Mouse (Mus musculus) cerebellum, adult 9-10 months (tissue): Measurements from ENCODE around the gene Nos2.
A peak's percentile ranks its signal among the peaks of the same experiment; 100 is the strongest.

Source experiments
- DNase-seq: peaks from one replicate; pipeline ENCODE4 v3.0.0; 2022

The Nos2 gene

DNA sequence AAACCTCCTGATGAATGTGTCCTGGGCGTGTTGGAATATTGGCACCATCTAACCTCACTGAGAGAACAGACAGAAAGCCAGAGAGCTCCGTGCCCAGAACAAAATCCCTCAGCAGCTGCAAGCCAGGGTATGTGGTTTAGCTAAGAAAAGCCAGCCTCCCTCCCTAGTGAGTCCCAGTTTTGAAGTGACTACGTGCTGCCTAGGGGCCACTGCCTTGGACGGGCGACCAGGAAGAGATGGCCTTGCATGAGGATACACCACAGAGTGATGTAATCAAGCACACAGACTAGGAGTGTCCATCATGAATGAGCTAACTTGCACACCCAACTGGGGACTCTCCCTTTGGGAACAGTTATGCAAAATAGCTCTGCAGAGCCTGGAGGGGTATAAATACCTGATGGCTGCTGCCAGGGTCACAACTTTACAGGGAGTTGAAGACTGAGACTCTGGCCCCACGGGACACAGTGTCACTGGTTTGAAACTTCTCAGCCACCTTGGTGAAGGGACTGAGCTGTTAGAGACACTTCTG is at the start of gene Nos2:
Gene Nos2, plus strand, starts transcription at position 377 of the 529 bp plus-strand sequence.
- no peak for DNase-seq

DNA sequence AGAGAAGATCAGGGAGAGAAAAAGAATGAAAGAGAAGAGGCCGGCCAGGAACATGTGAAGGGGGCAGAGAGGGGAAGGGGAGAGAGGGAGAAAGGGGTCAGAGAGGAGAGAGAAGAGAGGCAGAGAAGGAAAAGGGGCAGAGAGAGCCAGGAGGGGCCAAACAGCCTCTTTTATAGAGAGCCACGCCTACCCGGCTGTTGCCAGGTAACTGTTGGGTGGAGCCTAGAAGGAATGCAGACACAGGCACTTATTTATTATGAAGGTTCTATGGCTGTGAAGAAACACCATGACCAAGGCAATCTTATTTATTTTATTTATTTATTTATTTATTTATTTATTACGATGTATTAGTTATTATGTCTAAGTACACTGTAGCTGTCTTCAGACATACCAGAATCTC is 49.7 kb upstream of the Nos2 start:
- DNase-seq, result no peak

DNA sequence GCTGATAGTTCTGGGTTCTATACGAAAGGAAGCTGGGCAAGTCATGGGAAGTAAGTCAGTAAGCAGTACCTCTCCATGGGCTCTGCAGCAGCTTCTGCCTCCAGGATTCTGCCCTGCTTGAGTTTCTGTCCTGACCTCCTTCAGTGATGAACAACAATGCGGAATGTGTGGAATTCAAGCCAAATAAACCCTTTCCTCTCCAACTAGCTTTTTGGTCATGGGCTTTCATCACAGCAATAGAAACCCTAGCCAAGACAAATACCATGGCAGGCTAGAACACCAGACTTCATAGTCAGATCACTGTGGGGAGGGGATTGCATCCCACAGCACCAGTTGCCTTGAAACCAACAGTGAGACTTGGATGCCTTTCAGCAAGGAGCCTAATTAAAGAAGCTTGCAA is 47.8 kb upstream of the Nos2 start:
- no peak for DNase-seq

DNA sequence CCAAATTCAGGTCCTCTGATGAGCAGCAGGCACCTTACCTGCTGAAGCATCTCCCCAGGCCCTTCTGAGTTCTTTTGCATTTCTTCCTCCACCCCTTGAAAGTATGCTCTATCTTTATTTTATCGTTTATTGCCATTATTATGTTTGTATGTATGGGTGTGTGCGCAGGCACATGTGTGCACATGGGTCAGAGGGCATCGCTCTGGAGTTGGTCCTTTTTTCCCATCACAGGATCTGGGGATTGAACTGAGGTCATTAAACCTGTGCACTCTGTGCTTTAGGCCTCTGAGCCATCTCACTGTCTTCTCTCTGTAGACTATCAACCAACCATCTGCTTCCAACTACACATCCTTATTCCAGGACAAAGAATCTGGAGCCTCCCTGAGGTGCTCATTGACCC is 40.9 kb upstream of the Nos2 start:
- no peak for DNase-seq

DNA sequence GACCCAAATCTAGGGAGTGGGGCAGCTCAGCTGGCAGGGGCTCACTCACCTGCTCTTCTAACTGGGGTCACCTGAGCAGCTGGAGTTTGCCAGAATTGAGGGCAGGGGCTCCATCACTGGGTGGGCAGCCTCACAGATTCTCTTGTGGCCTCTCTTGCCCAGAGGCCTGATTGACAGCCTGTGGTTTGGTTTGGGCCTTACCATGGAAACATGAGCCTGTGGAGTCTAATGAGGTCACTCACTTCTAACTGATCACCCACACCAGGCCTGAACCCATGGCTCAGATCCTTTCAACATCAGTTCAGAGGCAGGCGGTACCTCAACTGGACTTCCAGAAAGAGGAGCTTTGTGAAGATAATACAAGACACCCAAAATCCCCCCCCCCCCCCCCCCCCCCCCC is 33.9 kb upstream of the Nos2 start:
- DNase-seq, result no peak

DNA sequence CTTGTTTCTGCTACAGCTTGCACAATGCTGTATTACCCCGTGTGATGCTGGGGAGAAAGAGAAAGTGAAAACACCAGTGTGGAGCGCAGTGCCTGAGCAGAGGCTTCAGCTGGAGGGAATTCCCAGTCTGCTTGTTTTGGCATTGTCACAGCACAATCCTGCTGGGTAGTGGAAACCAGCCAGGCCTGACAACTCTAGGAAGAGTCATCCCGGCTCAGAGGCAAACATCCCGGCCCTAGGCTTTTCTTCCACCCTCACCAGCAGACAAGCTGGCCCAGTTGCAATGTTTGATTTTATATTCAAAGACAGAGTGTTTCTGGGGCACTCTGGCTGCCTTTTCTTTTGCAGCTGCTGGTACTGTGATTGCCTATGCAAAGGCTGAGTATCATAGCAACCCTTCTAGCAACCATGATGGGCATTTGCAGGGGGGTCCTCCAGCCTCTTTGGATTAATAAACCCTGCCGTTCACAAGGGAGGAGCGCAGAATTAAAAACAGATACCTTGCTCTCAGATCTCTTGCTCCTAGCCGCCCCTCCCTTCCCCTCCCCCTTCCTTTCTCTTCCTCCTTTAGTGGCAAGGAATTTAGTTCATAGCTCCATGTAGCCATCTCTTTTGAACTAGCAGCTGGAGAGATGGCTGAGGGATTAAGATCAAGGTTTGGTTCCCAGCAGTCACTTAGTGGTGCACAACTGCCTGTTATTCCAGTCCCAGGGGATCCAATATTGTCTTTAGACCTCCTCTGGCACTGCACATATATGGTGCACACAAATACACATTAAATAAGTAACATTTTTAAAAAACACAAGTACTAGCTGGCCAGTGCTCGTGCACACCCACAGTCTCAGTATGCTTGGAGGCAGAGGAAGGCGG is 33.2 kb upstream of the Nos2 start:
- DNase-seq, result peak; percentile 71

DNA sequence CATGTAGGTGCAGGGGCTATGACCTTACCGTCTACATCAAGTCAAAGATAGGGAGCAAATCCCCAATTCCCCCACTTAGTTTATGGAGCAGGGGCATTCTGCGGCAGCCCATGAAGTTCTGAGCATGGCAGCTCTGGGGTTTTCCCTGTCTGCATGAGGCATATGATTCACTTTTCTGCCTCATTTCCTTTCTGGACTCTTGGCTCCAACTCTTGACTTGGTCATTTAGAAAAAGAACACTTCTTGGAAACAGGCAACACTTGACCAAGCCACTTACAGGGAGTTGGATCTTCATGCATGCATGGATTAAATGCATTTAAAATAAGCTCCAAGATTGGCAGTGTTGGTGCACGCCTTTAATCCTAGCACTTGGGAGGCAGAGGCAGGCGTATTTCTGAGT is 31.4 kb upstream of the Nos2 start:
- no peak for DNase-seq

DNA sequence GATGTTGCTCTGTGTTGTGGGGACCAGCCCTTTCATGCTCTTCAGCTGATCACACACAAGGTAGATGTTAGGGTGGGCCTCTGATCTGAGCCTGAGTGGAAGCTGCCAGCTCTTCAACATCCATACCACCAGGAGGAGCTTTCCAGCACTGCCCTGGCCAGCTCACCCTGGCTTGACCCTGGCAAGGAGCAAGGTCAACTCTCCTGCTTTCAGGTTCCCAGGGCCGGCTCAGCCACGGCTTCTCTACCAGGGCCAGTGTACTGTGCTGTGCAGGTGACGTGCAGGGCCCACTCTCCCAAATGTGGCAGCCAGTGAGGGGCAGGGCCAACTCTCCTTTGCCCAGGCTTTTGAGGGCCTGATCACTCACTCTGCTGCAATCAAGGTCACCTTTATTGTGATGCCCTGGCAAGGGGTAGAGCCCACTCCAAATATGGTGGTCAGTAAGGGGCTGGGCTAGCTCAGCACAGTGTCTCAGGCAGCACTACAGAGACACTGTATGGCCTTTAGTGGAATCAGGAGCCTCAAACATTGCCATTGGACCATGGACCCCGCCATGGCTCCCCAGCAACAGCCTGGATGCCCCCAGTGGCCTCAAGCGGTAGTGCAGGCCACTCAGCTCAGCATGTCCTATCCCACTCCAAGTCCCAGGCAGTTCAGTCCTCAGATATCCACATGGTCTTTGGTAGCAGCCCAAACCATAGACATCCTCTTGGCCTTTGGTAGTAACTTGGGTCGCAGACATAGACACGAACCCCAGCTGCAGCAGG is 24.0 kb upstream of the Nos2 start:
- no peak for DNase-seq

DNA sequence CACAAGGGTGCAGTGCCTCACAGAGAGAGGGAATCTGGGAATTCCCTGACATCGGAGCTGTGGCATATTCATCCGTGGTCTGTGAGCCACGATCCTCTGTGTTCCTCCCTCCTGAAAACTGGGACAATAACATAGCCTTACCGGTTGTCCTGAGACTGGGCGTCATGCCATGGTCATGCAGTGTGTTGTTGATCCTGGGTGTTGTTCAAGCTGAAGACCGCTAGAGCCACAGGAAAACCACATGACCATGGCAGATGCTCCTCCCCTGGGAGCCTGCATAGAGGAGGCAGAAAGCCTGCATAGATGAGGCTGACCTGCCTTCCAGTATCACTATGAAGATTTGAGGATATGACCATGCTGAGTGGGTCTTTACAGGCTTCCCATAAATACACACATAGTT is 5.1 kb upstream of the Nos2 start:
- no peak for DNase-seq

DNA sequence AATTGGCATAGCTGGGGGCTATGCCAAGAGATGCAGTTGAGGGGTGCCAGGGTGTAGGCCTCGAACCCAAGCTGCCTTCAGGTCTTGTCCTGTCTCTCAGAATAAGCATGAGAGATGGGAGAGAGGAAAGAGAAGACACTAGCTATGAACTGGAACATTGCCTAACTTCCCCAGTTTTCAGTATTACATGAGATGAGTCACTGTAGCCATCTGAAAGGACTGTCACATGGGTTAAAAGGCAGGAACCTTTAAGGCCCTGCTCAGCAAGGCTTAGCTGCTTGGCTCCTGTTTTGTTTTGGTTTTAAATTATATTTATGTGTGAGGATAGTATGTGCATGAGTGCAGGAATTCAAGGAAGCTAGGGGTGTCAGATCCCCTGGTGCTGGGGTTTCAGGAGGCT is 4.2 kb upstream of the Nos2 start:
- DNase-seq, result no peak

DNA sequence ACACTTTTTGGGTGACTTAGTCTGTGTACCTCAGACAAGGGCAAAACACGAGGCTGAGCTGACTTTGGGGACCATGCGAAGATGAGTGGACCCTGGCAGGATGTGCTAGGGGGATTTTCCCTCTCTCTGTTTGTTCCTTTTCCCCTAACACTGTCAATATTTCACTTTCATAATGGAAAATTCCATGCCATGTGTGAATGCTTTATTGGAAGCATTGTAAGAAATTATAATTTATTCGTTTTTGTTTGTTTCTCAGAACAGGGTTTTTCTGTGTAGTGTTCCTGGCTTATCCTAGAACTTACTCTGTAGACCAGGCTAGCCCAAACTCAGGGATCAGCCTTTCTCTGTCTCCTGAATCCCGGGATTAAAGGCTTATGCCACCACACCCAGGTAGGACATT is 842 bp upstream of the Nos2 start:
- no peak for DNase-seq

DNA sequence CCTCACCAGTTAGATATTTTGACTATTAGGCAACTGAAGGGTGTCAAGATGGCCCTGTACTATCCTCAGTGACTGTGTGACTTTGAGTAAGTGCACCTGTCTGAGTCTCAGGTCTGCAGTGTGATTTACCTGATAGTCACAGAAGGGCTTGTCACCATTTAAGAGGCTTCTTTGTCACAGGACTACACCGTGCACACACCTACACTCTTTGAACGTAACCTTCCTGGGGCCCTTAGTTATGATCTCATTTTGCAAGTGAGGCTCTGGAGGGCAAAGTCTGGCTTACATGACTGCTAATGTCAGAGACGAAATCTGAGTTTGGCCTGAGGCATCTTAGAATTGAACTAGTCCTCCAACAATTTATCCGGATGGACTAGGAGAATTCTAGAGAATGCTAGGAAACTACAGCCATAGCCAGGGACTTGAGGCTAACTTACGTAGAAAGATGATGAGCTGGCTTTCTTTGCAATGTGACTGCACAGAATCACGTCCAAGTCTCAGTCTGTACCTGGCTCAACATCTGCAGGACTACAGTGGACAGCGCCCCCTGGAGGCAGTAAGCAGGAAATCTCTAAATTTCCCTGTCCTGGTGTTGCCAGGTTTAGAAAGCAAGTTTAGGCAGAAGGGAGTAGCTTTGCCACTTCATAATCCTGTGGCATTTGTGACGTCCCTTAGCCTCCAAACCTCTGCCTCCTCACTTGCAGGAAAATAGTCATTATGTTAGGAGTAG is 2.3 kb downstream of the Nos2 start:
- DNase-seq, result peak; percentile 15

DNA sequence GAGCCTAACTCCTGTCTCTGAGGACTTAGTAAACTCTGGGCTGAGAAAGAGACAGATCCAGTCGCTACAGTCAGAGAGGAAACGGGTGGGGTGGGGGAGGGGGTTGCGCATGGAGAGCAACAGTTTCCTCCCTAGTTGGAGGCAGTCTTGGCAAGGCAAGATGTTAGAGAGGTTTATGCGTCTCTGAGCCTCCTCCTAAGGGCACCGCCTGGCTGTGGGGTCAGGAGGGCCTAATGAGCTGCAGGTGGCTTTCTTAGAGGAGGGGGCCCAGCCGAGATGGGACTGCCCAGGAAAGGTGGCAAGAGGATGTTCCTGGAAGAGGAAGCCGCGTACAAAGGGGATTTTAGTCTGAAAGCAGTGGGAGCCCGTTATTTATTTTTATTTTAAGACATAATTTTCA is 3.5 kb downstream of the Nos2 start:
- DNase-seq, result no peak

DNA sequence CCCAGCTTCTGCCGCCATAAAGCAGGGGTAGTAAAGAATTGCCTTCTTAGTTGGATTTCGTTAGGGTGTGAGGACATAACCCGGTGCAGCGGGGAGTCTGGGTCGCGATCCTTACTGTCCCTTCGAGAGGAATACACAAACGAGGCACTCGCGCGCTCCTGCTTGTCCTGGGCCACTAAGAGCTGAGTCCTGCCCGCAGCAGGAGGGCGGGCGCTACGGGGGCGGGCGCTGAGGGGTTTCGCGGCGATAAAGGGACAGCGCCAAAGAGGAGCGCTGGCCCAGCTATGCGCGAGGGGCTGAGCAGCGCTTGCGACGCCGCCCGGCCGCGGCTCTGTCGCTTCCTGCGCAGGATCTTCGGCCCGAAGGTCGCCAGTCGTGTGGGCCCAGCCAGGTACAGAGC is 4.3 kb downstream of the Nos2 start:
- DNase-seq, result no peak

DNA sequence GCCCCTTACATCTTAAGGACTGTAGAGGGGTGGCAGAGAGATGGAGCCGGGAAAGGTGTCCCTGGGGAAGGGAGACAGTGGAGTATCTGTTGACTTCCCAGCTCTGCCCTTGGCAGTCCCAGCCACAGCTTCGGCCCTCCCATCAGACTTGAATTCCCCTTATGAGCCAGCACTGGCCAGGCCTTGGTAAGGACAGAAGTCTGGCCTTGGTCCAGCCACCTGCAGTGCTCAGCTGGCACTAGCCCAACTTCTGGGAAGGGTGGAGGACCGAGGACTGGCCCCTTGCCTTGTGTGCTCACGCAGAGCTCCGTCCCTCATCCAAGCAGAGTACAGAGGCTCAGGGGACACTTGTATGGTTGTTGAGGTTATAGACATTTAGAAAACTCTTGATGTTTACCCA is 8.8 kb downstream of the Nos2 start:
- DNase-seq, result peak; percentile 65

DNA sequence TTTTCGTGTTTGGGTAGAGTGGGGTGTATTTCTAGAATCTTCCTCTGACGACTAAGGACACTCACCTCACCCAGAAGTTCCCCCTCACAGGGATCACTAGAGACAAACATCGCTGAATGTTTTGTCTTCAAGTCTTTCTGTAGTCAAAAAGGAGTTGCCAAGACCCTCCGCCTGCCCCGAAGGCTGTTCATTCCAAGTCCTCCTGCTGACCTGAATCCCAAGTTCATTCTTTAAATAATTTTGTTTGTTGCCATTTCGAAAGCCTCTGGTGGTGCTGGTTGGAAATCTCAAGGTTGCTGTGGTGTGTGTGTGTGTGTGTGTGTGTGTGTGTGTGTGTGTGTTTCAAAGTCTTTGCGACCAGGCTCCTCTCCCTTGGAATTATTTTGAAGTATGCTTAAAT is 13.7 kb downstream of the Nos2 start:
- DNase-seq, result no peak

DNA sequence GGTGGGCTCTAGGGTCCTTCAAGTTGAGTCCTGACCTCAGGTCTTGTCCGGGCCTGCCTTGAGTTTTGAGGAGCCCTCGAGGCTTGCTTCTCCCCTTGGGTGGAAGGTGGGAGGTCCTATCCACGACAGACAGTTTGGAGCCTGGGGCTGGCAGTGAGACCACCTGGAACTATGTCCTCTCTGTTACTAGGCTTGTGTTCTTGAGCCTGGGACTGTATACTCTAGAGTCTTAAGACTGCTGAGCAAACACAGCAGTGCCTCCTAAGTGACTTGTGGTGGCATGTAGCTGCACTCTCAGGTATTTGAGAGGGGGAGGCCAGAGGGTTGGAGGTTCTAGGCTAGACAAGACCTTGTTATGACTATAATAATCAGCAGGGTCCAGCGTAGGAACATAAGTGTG is 14.1 kb downstream of the Nos2 start:
- no peak for DNase-seq

DNA sequence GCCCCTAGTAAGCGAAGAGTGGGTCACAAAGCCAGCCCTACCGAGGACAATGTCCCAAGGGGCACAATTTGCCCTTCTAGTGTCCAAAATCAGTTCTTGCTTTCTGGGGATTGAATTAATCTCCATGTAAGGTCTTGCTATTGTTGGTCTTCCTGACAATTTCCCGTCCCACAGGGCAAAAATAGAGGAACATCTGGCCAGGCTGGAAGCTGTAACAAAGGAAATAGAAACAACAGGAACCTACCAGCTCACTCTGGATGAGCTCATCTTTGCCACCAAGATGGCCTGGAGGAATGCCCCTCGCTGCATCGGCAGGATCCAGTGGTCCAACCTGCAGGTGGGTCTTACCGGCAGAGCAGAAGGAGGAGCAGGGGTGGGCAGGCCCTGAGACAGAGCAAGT is 14.6 kb downstream of the Nos2 start:
- no peak for DNase-seq

DNA sequence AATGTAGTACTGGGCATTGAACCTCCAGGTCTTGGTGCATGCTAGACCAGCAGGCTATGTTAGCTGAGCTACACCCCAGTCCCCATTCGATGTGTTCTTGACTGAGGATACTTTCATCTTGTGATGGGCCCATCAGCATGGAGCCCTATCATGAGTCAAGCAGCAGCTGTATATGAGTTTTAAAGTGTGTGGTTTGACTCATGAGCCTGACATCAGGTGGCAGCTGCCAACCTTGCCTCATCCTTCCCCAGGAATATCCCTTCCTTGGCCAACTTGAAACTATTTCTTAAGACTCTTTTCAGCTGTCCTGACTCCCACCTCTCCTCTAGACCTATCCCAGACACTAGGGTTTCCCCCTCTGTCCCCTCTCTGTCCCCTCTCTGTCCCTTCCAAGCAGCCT is 22.5 kb downstream of the Nos2 start:
- DNase-seq, result no peak

DNA sequence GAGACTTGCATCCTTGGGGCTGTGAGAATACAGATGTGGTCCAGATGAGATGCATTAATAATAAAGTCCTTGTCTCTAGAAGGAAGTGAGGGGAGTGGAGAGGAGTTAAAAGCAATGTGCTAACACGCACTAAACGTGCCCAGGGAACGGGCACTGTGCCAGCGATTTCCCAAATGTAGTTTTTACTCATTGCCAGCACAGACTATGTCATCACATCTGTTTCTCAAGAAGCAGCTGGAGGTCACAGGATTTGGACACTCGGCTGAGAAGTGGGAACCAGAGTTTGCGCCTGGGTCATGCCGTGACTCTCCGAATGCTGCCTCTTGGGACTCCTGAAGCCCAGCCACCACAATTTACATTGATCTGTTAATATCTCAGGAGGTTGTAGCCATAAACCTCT is 29.8 kb downstream of the Nos2 start:
- DNase-seq, result no peak

DNA sequence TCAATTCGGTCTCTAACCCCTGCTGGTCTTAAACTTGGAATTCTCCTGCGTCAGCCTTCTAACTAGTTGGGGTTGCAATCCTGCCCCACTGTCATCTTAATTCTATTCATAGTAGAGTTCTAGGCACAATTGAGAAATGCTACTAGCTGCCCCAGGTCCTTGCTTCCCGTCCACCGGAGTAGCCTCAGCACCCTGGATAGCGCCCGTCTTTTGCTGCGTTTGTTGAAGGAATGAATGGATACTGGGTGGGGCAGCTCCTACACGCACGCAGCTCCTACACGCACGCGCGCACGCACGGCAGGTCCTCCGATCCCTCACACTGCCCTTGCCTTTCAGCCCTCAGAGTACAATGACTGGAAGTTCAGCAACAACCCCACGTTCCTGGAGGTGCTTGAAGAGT is 31.9 kb downstream of the Nos2 start:
- DNase-seq, result no peak

DNA sequence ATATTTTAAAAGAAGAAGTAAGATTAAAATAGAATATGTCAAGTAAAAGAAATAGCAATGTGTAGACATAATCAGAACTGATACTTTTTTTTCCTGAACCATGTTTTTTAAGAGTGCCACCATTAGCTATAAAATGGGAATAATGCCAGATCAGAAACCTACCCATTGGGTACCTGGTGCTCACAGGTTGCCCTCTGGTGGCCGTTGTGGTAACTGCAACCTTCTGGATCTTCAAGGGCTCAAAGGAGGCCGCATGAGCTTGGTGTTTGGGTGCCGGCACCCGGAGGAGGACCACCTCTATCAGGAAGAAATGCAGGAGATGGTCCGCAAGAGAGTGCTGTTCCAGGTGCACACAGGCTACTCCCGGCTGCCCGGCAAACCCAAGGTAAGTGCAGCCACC is 35.7 kb downstream of the Nos2 start:
- DNase-seq, result peak; percentile 80

DNA sequence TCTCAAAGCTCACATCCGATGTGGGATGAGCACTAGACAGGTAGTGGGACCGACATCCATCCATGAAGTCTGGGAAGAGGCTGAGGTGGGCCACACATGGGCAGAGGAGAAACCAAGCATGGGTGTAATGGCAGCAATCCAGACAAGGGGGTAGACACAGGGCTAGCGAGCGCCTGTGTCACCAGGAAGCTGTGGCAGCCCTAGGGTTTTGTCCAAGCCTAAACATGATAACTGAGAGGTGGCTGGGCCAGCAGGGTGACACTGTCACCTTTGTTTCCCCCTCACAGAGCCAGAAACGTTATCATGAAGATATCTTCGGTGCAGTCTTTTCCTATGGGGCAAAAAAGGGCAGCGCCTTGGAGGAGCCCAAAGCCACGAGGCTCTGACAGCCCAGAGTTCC is 38.8 kb downstream of the Nos2 start:
- no peak for DNase-seq
